Mouse (Mus musculus) heart, postnatal 36 days (tissue): ENCODE measurements around the gene Guf1. TPM values are rescaled to one million over a fixed set of nuclear protein-coding genes. Genes with fewer than 3 reads are reported as not detected.

Experiments used
- DNase-seq, 2 experiments: peaks; one replicate each; pipeline ENCODE4 v3.0.0; 2021 to 2022
- intact Hi-C: fragments of 180-260 bp; cut with DNase I; formaldehyde crosslinking; loops from one replicate; pipeline ENCODE4 v1.15.1; 2025
- total RNA-seq, 2 experiments: library from RNA; stranded (reverse); gene quantifications; 2 replicates each; pipeline ENCODE4 v1.2.3; 2021

Guf1 gene
- 10 to 100 TPM; 26.1 to 30.1 TPM for total RNA-seq

GRCm38 (mm10) chr5:69556628-69557403 lies at the start of gene Guf1:
Guf1 (plus strand) TSS chr5:69556923.
- intact Hi-C loops = loop anchor here (2.0 kb wide), 1 partner anchor 36 kb away; the partner anchor contains the start of gene Gnpda2
- peak; percentile 97 to 98 for DNase-seq

GRCm38 (mm10) chr5:69507045-69507444 lies 49.7 kb upstream of the Guf1 start:
- no peak for DNase-seq
- intact Hi-C loops = no loop called here

DNA sequence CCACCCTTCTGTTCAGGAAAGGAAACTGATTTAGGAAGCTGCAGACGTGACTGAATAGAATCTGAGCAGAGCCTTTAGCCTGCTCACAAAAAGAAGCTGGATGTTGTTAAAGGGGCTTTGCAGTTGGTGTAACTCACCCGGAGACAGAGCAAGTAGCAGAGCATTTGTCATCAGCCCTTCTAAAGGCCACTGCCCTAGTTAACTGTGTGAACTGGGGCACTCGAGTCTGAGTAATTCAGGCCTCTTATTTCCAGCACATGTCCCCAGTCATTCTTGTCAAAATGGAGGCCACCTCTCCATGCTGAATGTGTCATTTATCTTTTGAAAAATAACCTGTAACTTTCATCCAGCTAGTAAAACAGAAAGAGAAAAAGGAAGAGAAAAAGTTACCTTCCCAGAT lies 45.1 kb upstream of the Guf1 start:
- DNase-seq = no peak
- intact Hi-C loops = loop anchor here (10.0 kb wide), 1 partner anchor 1257 kb away; no protein-coding TSS in a partner anchor

DNA sequence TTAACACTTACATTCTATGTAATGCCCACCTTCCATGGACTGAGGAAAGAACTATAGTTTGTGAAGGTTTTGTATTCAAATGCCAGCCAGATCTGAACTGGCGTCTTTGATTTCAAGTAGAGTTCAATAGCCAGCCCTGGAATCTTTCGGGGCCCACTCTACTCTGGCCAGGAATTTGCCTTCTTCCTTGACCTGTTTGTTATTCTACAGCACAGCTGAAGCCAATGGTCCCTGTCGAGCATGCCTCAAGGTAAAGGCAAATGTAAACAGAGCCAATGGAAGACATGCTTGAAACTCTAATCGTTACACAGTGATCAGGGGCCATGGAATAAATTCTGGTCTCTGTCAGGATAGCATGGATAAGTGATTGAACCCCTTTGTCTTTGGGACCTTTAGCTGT lies 44.5 kb upstream of the Guf1 start:
- intact Hi-C loops = loop anchor here (10.0 kb wide), 1 partner anchor 1257 kb away; no protein-coding TSS in a partner anchor
- DNase-seq = no peak

DNA sequence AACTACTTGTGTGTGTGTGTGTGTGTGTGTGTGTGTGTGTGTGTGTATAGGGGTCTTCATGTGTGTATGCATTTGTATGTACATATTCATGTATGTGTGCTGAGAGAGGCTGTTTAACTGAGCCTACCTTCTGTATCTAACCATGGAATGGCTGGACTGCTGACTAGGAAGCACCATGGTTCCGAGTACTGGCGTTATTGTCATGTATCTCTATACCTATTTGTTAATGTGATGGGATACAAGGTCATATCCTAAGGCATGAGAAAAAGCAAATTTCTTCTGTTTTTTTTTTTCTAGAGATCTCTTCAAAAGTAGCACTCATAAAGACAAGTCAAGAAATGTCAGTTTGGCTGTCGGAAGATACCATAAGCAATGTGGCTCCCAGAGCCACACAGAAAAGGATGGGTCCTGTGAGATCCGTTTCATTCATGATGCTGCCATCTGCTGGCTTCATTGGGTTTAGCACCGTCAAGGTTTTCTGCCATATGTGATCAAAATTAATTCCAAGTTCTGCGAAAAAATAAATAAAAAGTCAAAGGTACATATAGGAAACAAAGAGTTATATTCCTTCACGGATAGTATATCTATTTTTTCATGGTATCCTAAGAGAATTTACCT lies 36.0 kb upstream of the Guf1 start:
- DNase-seq = peak in 1 of 2 experiments; percentile 35
- intact Hi-C loops = no loop called here

DNA sequence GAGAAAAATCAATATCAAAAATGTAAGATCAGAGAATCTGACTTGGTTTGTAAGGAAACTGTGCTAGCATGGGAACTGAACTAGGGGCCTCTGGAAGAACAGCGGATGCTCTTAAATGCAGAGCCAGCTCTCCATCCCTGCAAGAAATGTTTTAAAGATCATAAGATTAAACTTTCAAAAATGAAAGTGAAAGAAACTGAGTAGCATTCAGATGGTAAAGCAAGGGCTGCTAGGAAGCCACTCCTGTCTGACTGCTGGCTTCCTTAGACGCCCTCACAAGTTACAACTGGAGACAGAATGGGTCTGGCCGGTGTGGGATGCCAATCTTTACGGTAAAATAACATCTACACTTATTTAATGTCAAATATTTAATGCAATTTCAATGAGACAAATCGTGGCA lies 34.7 kb upstream of the Guf1 start:
- no peak for DNase-seq
- intact Hi-C loops = no loop called here

- intact Hi-C loops = no loop called here
Observed at GRCm38 (mm10) chr5:69523944-69524343, 32.8 kb upstream of the Guf1 start.

DNA sequence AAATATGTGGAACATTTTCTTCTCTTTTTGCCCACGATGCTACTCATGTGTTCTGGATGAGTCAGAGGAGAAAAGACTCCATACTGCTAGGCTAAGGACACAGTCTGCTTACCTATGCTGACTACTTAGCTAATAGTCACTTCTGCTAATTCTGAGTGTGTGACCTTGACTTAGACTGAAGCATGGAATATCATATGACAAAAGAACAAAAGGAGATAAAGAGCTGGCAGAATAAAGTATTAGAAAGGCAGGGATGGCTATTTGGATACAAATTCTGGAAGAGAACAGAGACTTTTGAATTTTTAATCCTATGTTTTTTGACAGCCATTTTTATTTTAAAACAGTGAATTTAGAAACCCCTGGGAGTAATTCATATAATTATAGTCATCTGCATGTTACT lies 15.0 kb upstream of the Guf1 start:
- intact Hi-C loops = no loop called here
- no peak for DNase-seq

More at GRCm38 (mm10) chr5:69523944-69524343, 32.8 kb upstream of the Guf1 start:
- no peak for DNase-seq

DNA sequence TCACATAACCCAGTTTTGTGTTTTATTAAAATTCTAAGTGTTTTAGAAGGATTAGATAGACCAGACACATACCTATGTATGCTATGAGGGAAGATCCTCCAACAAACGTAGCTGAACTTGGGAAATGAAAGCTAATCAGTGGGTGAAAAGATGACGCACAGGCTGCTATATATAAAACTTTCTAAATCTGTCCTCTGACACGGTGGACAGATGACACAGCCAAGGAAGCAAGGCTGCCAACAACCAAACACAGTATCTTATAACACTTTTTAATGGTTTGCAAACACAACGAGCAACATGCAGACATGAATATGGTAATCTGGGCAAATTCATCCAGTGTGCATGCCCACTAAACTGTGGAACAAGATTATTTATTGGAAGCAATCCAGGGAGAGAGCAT lies 14.2 kb upstream of the Guf1 start, which contains the start of gene Yipf7:
Gene Yipf7 (minus strand): TSS at position 160 of the 400 bp plus-strand sequence.
- DNase-seq = no peak
- intact Hi-C loops = no loop called here

DNA sequence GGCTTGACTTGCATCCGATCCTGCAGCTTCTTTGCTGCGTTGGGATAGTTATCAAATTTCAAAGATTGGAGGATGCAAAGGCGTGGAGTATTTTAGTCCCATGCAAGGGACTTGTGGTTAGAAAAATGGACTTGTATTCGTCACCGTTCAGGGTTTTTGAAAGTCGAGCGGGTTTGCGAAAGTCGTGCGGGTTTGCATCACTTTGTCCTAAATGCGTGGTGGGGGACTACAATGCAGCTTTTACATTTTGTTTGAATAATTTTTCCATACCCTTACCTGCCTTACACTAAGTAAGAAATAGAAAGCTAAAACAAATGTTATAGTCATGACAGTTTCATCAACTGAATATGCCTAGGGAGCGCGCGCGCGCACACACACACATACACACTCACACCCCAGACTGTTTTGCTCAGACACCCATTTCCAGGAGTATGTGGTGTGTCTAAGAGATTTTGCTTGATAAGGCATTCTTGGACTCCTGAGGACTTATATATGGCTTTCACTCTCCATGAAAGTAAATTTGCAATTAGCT lies 747 bp downstream of the Guf1 start:
- no peak for DNase-seq
- intact Hi-C loops = loop anchor here (2.0 kb wide), 1 partner anchor 35 kb away; the partner anchor contains the start of gene Gnpda2

- intact Hi-C loops = loop anchor here (2.0 kb wide), 1 partner anchor 35 kb away; the partner anchor contains the start of gene Guf1
- peak; percentile 80 to 84 for DNase-seq
Observed at GRCm38 (mm10) chr5:69591640-69592461, 35.1 kb downstream of the Guf1 start, which contains the start of gene Gnpda2. Gnpda2 (minus strand) TSS chr5:69592340.

DNA sequence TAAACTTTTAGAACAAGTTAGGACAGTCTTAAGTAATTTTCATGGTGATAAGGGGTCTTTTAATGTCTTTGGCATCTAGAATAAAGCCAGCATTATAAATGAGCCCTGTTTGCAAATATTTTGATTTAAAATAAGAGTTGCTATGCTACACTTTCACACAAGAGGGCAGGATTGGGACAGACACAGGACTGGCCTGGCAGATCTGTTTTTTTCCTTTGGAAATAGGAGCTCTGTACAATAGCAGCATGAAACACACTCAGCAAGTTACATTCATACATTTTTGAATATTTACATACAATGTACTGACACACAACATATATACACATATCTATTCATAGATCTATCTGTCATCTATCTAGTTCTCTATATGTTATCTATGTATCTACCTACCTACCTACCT lies 44.3 kb downstream of the Guf1 start:
- DNase-seq = no peak
- intact Hi-C loops = no loop called here

DNA sequence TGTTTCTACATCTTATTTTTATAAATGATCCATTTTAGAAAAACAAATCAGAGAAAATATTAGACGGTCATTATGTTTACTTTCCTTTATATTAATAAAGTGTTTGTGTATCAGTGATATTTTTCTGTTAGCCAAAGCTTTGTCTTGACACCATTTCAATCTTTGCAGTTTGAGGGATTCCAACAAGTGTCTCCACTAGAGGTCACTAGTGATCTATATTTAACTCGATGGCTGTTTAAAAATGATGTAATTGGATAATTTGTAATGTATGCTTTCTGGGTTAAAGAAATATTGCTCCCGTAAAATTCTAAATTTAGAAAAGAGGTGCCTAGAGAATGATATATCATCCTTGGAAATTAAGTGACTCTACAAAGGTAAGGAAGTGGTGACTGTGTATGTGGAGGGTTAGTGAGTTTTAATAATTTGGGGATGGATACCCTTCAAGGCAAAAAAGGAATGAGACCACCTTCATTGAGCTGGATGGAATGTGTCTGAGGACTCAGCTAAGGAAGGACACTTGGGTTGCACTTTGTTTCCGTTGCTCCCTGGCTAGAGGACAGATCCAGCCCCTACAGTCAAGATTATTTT lies 56.6 kb downstream of the Guf1 start:
- no peak for DNase-seq
- intact Hi-C loops = loop anchor here (10.0 kb wide), 1 partner anchor 91 kb away; no protein-coding TSS in a partner anchor

- intact Hi-C loops = no loop called here
- no peak for DNase-seq
Observed at GRCm38 (mm10) chr5:69620899-69621298, 64.2 kb downstream of the Guf1 start.

Other genes starting within 250 kb of the Guf1 start
- under 1 TPM; 0.30 to 0.33 TPM for gene Kctd8, start 215.2 kb upstream of the Guf1 start, total RNA-seq
- gene Yipf7, start 14.3 kb upstream of the Guf1 start, total RNA-seq = 100 to 1,000 TPM; 158 to 177 TPM
- 10 to 100 TPM; 10.9 to 11.6 TPM for gene Gnpda2, start 35.4 kb downstream of the Guf1 start, total RNA-seq